Mouse (Mus musculus): ENCODE data around the gene Kif13a. TPM values are rescaled to one million over a fixed set of nuclear protein-coding genes. Genes with fewer than 3 reads are reported as not detected.

The Kif13a gene
- polyA plus RNA-seq, 1 experiment from 2014 or later, result 16.1 TPM

DNA sequence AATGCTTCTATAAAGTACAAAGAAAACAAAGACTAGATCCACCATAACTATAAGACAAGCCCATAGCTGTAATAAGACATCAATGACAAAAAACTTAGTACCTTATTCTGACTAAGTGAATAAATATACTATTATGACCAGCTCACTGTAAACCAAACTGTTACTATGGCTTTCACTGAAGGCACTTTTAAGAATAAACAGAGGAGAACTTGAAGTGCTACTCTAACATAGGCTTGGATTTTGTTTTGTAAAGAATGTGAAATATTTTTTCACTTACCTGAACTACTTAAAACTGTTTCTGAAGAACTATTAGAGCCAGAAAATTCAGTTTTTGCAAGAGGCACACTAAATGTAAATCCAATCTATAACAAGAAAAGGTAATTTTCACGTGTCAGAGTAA is 230.3 kb downstream of the Kif13a start:
- H3K4me1 ChIP-seq (ENCODE audit: control insufficient read depth, insufficient read depth, low read length), result no peaks in the 10 kb centered on the region
- ATAC-seq (ENCODE audit: low FRiP score), result no peak
- no peaks in the 10 kb centered on the region for H3K9me3 ChIP-seq (ENCODE audit: control insufficient read depth, low read length)
- no peak overlapping the region for H3K9ac ChIP-seq (ENCODE audit: low read length)
- no peak for DNase-seq (ENCODE audit: low spot score, missing footprints)
- H3K27ac ChIP-seq (ENCODE audit: low read depth, low read length), result no peak overlapping the region
- H3K27me3 ChIP-seq (ENCODE audit: control insufficient read depth, insufficient read depth, low read length), result no peaks in the 10 kb centered on the region
- WGBS, result 92% methylated on average over 1 of the region's 1 CpGs
- no peak overlapping the region for H3K4me3 ChIP-seq (ENCODE audit: low read depth, low read length)
- H3K4me2 ChIP-seq, result no peak overlapping the region
- peaks cover 6% of the 10 kb centered on the region; the same call in 1 of the 2 replicates for H3K36me3 ChIP-seq (ENCODE audit: control insufficient read depth, insufficient read depth, low read length)

Other genes starting within 250 kb of the Kif13a start
- gene Nup153, start 201.9 kb downstream of the Kif13a start, polyA plus RNA-seq (2014; fragmentation: Nextera tagmentation; extraction: Ambion mirVana), result 40.6 and 50.4 TPM in 2 replicates
- gene Nhlrc1, start 85.0 kb upstream of the Kif13a start, polyA plus RNA-seq (2014; fragmentation: Nextera tagmentation; extraction: Ambion mirVana), result 6.3 and 7.3 TPM in 2 replicates
- gene Kdm1b, start 113.6 kb upstream of the Kif13a start, polyA plus RNA-seq (2014; fragmentation: Nextera tagmentation; extraction: Ambion mirVana), result 20.2 and 20.5 TPM in 2 replicates
- 39.3 and 42.2 TPM in 2 replicates for gene Tpmt, start 114.9 kb upstream of the Kif13a start, polyA plus RNA-seq (2014; fragmentation: Nextera tagmentation; extraction: Ambion mirVana)
- gene Dek, start 176.3 kb upstream of the Kif13a start, polyA plus RNA-seq (2014; fragmentation: Nextera tagmentation; extraction: Ambion mirVana), result 378 and 409 TPM in 2 replicates
- 0.92 and 1.1 TPM in 2 replicates for gene Rnf144b, start 192.8 kb upstream of the Kif13a start, polyA plus RNA-seq (2014; fragmentation: Nextera tagmentation; extraction: Ambion mirVana)

Measured in midbrain, embryonic 11.5 days (tissue).